Mouse (Mus musculus) neural tube, embryonic 15.5 days (tissue): ENCODE data around the gene Mctp1. TPM values are rescaled to one million over a fixed set of nuclear protein-coding genes. Genes with fewer than 3 reads are reported as not detected.

Experiments used
- ATAC-seq: fragments of 200-750 bp; cut with Nextera tagmentation; 2 replicates; pipeline ENCODE4 v1.8.0; 2017; ENCODE audit warnings: mild to moderate bottlenecking, moderate TSS enrichment, moderate library complexity; ENCODE audit not compliant: low FRiP score
- H3K27ac ChIP-seq: fragments of 300-500 bp; sonication (generic); replicated peaks from 2 replicates; pipeline ENCODE4 v1.5.1; 2015; ENCODE audit warnings: mild to moderate bottlenecking, inconsistent platforms
- H3K27me3 ChIP-seq: fragments of 300-500 bp; sonication (generic); replicated peaks from 2 replicates; pipeline ENCODE4 v1.6.1; 2015; ENCODE audit warnings: inconsistent platforms
- H3K36me3 ChIP-seq: fragments of 300-500 bp; sonication (generic); 2 replicates; pipeline ENCODE4 v1.6.1; 2015; ENCODE audit warnings: inconsistent platforms
- H3K4me1 ChIP-seq: fragments of 300-500 bp; sonication (generic); 2 replicates; pipeline ENCODE4 v1.6.1; 2015; ENCODE audit warnings: inconsistent platforms
- H3K4me2 ChIP-seq: fragments of 300-500 bp; sonication (generic); 2 replicates; pipeline ENCODE4 v1.6.1; 2015; ENCODE audit warnings: inconsistent platforms, mild to moderate bottlenecking, moderate library complexity
- H3K4me3 ChIP-seq: fragments of 300-500 bp; sonication (generic); replicated peaks from 2 replicates; pipeline ENCODE4 v1.5.1; 2015; ENCODE audit warnings: mild to moderate bottlenecking, inconsistent platforms
- H3K9ac ChIP-seq: fragments of 300-500 bp; sonication (generic); replicated peaks from 2 replicates; pipeline ENCODE4 v1.6.1; 2015; ENCODE audit warnings: mild to moderate bottlenecking, inconsistent platforms
- H3K9me3 ChIP-seq: fragments of 300-500 bp; sonication (generic); replicated peaks from 2 replicates; pipeline ENCODE4 v1.6.1; 2016; ENCODE audit warnings: inconsistent platforms
- WGBS: fragments of 180-500 bp; shearing (Covaris S2); methylation state at CpG from one replicate; pipeline ENCODE4 v1.1.7; 2015; ENCODE audit warnings: mixed read lengths; 5-methylcytosine and 5-hydroxymethylcytosine counted together
- polyA plus RNA-seq: library from polyadenylated mRNA; unstranded; fragments of >200 nt; fragmentation: Nextera tagmentation; extraction: Ambion mirVana; gene quantifications from 2 replicates; pipeline ENCODE4 v1.2.1, GENCODE M21; 2015

Gene Mctp1
- polyA plus RNA-seq, 1 experiment from 2014 or later, result 2.0 TPM

DNA sequence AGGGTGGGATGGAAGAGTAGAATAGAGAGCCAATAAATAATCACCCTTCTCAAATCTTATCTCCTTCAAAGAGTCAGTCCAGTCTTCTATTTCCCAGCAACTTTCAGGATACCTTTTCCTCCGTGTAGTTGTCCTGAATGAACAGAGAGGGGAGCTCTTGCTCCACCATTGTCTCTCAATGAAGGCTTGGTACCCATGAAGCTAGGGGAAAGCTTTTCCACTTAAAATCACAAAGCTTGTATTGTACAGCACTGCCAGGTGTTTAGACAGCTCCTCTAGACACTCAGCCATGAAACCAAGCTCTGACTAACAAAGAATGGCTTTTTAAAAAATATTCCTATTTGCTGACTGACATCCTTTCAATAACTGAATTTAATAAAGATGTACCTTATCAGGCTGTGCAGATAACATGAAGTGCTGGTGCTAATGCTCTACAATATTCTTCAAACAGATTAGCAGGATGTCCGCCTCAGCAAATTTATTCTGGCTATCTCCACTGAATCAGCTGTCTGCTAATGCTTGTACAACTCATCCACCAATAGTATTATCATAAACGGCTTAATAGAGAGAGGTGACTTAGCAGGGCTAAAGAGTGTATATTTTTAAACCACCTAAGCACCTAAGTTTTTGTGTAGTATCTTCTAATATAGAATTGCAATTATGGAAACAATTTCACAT, 417.9 kb downstream of the Mctp1 start:
- H3K9ac ChIP-seq, result no peak overlapping the region
- H3K4me1 ChIP-seq, result no peaks in the 10 kb centered on the region
- H3K27me3 ChIP-seq, result no peaks in the 10 kb centered on the region
- H3K36me3 ChIP-seq, result no peaks in the 10 kb centered on the region
- ATAC-seq, result peak; percentile 87
- no peaks in the 10 kb centered on the region for H3K9me3 ChIP-seq
- H3K4me2 ChIP-seq, result no peak overlapping the region
- WGBS, result 43% methylated on average over 3 of the region's 3 CpGs
- no peak overlapping the region for H3K27ac ChIP-seq
- no peak overlapping the region for H3K4me3 ChIP-seq

DNA sequence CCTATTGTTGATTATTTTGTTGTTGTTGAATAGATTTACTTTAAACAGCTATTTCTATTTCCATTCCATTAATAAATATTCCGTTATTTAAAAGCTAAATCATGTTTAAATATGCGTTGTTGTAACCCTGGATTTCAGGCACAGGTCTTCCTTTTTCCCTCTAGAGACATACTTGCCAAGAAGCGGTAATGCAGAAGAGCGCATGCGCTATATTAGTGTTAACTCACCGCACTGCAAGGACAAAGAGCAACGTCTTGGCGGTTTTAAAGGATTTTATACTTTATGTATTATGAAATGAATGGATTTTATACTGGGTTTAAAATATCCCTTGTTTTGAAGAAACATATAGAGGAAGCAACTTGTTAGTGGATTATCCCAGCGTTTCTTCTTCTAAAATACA, 418.6 kb downstream of the Mctp1 start:
- H3K36me3 ChIP-seq, result no peaks in the 10 kb centered on the region
- no peak overlapping the region for H3K4me2 ChIP-seq
- no peaks in the 10 kb centered on the region for H3K27me3 ChIP-seq
- ATAC-seq, result no peak
- no peak overlapping the region for H3K9ac ChIP-seq
- H3K27ac ChIP-seq, result no peak overlapping the region
- 83% methylated on average over 9 of the region's 9 CpGs for WGBS
- H3K4me3 ChIP-seq, result no peak overlapping the region
- no peaks in the 10 kb centered on the region for H3K9me3 ChIP-seq
- H3K4me1 ChIP-seq, result no peaks in the 10 kb centered on the region

DNA sequence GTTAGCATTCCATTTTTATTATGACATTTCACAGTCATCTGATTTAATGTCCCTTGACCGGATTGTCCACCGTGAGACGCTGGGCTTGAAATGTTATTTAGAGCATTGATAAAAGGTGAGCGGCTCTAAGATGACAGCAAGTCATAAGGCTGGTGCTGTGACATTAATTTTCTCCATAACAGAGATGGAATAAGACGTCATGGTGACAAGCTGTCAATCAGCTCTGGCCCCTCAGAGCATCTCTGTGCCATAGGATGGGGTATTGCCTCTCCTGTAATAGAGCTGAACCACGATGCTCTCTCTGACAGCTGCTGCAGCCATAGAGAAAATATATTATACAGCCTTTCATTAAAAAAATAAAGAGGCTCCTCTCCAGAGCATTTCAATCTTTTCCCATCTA, 419.5 kb downstream of the Mctp1 start:
- Histone ChIP-seq H3K4me3 (no peak overlapping the region), H3K9me3 (no peaks in the 10 kb centered on the region), H3K27me3 (no peaks in the 10 kb centered on the region), H3K4me1 (no peaks in the 10 kb centered on the region), H3K36me3 (no peaks in the 10 kb centered on the region), H3K27ac (no peak overlapping the region), H3K9ac (no peak overlapping the region), H3K4me2 (no peak overlapping the region)
- WGBS, result 60% methylated on average over 6 of the region's 6 CpGs
- ATAC-seq, result no peak

DNA sequence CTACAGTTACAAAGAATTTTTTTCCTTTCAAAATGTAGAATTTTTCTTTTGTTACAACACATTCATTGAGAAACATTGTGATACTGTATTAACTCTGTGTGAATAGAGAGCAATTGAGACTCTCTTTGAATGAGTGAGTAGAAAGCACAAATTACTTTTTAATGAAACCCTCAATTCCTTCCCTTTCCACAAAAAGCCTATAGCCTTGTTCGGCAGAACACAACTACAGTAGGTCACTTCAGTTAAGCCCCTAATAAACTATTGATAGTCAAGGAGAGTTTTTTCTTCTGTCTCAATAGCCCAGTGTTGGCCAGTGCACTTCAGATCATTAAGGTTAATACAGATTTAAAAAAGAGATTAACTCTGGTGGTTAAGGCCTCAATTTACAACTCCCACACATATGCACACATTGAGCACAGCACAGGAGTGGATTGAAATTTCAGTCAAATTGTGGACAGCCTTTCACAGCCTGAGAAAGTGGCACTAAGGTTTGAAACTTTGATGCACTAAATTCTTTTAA, 424.6 kb downstream of the Mctp1 start:
- H3K4me2 ChIP-seq, result no peak overlapping the region
- no peak overlapping the region for H3K27ac ChIP-seq
- H3K9ac ChIP-seq, result no peak overlapping the region
- no peaks in the 10 kb centered on the region for H3K9me3 ChIP-seq
- H3K36me3 ChIP-seq, result no peaks in the 10 kb centered on the region
- peaks cover 5% of the 10 kb centered on the region; the same call in 1 of the 2 replicates for H3K4me1 ChIP-seq
- H3K4me3 ChIP-seq, result no peak overlapping the region
- H3K27me3 ChIP-seq, result no peaks in the 10 kb centered on the region
- WGBS, result 38% methylated on average over 1 of the region's 1 CpGs
- ATAC-seq, result no peak

DNA sequence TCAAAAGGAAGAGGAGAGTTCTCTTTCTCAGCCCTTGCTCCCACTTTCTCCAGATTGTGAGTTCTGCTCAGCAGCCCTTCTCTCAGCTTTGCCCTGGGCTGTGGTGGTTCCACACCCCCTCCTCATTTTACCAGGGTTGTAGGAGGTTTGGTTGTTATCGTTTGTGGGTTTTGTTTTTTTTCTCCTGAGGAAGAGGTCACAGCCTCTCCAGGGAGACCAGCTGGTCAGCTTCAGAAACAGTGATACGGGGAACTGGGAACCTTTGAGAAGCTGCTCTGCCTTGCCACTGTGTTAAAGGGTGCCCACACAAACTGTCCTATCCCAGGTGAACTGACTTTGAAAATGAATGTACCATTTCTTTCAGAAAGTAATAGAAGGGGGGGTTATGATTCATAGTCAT, 425.5 kb downstream of the Mctp1 start:
- ATAC-seq, result no peak
- Histone ChIP-seq H3K4me1 (peaks cover 5% of the 10 kb centered on the region; the same call in 1 of the 2 replicates), H3K27me3 (no peaks in the 10 kb centered on the region), H3K27ac (no peak overlapping the region), H3K9me3 (no peaks in the 10 kb centered on the region), H3K36me3 (no peaks in the 10 kb centered on the region), H3K4me2 (no peak overlapping the region), H3K9ac (no peak overlapping the region), H3K4me3 (no peak overlapping the region)
- WGBS, result 5% methylated on average over 2 of the region's 2 CpGs

DNA sequence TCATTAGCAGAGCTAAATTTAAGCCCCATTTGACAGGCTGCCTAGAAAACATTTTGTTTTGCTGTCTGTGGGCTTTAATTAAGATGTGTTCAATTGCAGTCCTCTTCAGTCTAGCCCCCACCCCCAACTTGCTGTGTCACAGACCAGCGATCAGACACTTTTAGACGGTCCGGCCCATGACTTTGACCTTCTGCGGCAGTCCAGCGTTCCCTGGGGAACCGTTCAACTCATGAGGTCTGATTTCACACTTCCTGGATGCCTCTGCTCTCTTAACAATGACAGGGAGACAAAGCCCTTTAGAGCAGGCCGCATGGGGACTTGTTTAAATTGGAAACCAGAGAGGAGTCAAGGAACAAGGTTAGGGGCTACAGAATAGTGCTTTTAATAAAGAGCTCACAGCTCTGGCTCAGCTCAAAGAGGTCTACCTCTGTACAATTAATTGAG, 426.2 kb downstream of the Mctp1 start:
- ATAC-seq, result peak; percentile 76
- Histone ChIP-seq H3K27ac (no peak overlapping the region), H3K9me3 (no peaks in the 10 kb centered on the region), H3K4me3 (no peak overlapping the region), H3K9ac (no peak overlapping the region), H3K4me2 (peak overlapping the region; percentile 22; the same call in 1 of the 2 replicates), H3K36me3 (no peaks in the 10 kb centered on the region), H3K27me3 (no peaks in the 10 kb centered on the region), H3K4me1 (peaks cover 5% of the 10 kb centered on the region; the same call in 1 of the 2 replicates)
- WGBS, result 7% methylated on average over 7 of the region's 7 CpGs

DNA sequence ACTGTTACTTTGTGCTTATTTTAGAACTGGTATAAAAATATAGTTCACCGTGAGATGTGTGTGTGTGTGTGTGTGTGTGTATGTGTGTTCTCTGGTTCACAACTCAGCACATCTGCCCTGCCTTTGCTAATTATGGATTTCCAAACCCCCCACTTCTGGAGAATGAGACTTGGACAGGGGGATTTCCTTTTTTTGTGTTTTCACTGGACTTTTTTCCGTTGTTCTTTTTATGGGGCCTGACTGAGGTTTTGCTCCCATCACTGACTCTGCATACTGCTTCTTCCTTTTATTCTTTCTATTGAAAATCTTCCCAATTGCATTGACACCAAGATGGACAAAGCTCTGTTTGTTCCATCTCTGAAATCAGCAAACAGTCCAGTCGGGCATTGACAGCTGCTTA, 438.7 kb downstream of the Mctp1 start:
- Histone ChIP-seq H3K9me3 (no peaks in the 10 kb centered on the region), H3K27me3 (no peaks in the 10 kb centered on the region), H3K4me1 (no peaks in the 10 kb centered on the region), H3K36me3 (no peaks in the 10 kb centered on the region), H3K4me3 (no peak overlapping the region), H3K27ac (no peak overlapping the region), H3K4me2 (no peak overlapping the region), H3K9ac (no peak overlapping the region)
- WGBS, result 51% methylated on average over 3 of the region's 3 CpGs
- ATAC-seq, result no peak

DNA sequence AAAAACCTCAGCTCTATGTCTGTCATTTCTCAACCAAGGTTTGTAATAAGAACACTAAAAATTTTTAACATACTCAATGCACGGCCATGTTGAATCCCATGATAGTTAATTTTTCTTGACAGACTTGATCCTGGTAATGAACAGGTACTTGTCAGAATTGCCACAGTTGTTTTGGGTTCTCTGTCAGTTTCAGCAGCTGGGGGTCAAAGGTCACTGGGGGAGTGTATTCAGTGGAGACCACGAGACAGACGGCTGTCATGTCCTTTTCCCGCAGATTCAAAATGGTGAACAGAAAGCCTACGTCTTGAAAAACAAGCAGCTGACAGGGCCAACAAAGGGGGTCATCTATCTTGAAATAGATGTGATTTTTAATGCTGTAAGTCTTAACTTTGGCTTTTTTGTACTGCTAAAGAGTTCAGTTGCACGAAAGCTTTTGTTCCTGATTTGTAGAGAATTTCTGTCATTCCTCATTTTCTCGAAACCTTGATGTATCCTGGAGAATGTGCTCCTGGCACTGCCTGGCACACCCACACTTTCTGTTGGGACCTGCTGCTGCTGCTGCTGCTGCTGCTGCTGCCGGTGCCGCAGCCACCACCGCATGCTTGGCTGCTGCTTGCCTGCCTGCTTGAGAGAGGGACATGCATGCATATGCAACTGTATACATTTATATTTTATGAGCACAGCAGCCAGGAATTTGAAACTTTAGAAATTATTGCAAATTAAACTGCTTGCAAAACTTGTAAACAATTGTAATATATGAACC, 440.8 kb downstream of the Mctp1 start:
- no peaks in the 10 kb centered on the region for H3K27me3 ChIP-seq
- WGBS, result 25% methylated on average over 10 of the region's 10 CpGs
- H3K4me2 ChIP-seq, result no peak overlapping the region
- no peak overlapping the region for H3K9ac ChIP-seq
- no peaks in the 10 kb centered on the region for H3K9me3 ChIP-seq
- no peaks in the 10 kb centered on the region for H3K4me1 ChIP-seq
- no peaks in the 10 kb centered on the region for H3K36me3 ChIP-seq
- H3K27ac ChIP-seq, result no peak overlapping the region
- H3K4me3 ChIP-seq, result no peak overlapping the region
- ATAC-seq, result no peak

DNA sequence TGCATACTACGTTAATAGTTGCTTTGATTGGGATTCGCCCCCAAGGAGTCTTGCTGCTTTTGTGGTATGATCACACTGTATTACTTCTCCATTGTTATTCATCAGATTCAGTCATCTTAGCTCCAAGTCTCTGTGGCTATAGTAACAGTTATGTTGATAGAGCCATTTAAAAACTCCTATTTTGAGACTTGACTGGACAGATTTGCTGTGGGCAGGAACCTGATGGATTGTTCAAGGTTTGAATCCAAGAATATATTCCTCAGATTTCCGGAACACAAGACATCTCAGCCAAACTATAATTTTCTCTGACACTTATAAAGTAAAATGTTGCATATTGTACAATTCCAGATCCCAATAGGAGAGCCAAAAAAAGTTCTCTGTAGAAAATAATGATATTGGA, 443.4 kb downstream of the Mctp1 start:
- no peak overlapping the region for H3K4me3 ChIP-seq
- H3K4me1 ChIP-seq, result no peaks in the 10 kb centered on the region
- no peak for ATAC-seq
- no peaks in the 10 kb centered on the region for H3K9me3 ChIP-seq
- H3K27ac ChIP-seq, result no peak overlapping the region
- no peak overlapping the region for H3K9ac ChIP-seq
- H3K27me3 ChIP-seq, result no peaks in the 10 kb centered on the region
- H3K4me2 ChIP-seq, result no peak overlapping the region
- WGBS, result 76% methylated on average over 3 of the region's 3 CpGs
- no peaks in the 10 kb centered on the region for H3K36me3 ChIP-seq

DNA sequence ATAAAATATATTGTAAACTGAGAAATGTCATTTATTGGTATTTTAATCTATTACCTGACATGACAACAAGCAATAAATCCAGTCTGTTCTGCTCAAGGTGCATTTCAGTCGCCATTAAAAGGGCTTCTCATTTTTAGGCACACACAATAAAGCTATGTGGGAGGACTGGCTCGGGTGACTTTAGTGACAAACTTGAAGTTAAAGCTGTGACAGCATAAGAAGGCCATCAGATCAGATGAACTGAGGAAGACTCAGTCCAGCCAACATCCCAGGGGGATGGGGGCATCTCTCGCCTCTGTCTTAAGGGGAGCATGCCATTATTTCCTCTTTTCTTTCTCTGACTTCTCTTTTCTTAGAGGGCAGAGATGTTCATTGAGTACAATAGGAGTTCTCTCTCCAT, 453.7 kb downstream of the Mctp1 start:
- Histone ChIP-seq H3K9me3 (no peaks in the 10 kb centered on the region), H3K4me2 (no peak overlapping the region), H3K4me1 (no peaks in the 10 kb centered on the region), H3K27ac (no peak overlapping the region), H3K27me3 (no peaks in the 10 kb centered on the region), H3K4me3 (no peak overlapping the region), H3K9ac (no peak overlapping the region), H3K36me3 (no peaks in the 10 kb centered on the region)
- ATAC-seq, result no peak
- 69% methylated on average over 3 of the region's 3 CpGs for WGBS

DNA sequence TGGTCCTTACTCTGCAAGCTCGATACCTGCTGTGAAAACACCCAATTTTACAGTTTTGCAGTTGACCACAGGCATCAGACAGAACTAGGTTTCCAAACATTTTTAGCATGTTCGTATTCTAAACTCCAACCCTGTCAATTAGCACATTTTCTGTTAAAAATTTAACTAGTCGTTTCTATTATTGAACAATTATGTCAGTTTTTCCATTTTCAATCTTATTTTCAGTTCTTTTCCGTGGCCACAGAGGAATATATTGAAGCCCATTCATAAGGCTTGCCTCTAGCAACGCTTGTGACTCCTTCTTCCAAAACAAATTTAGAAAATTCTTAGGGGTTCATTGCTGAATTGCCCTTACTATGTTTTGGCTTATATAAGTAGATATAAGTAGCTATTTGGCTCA, 456.4 kb downstream of the Mctp1 start:
- Histone ChIP-seq H3K4me2 (no peak overlapping the region), H3K4me1 (no peaks in the 10 kb centered on the region), H3K27me3 (no peaks in the 10 kb centered on the region), H3K9ac (no peak overlapping the region), H3K9me3 (no peaks in the 10 kb centered on the region), H3K27ac (no peak overlapping the region), H3K4me3 (no peak overlapping the region), H3K36me3 (no peaks in the 10 kb centered on the region)
- no peak for ATAC-seq
- WGBS, result 77% methylated on average over 5 of the region's 5 CpGs

DNA sequence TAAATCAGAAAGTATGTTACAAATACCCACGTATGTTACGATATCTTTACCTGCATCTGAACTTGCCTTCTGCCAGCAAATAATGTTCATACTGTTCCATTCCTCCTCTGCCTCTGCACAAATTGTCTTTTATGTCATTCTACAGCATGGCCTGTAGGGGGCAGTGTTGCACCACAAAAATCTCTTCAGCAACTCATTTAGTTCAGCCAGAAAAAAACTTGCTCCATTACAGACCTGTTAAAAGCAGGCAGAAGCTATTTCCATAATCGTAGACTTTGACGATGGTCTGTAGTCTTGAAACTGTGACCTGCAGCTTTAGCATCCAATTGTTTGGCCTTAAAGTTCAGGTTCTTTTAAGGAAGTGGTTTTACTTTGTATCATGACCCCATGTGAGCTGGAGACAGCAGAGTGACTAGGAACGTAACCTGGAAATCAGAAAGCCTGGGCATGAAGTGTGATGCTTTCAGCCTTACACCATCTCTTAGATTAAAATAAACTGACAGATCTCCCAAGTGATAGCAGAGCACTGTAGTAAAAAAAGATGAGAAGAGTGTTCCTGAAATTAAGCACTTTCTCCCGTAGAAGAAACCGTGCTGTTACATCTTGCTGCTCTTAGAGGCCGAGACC, 460.4 kb downstream of the Mctp1 start:
- H3K9ac ChIP-seq, result no peak overlapping the region
- H3K4me2 ChIP-seq, result no peak overlapping the region
- no peaks in the 10 kb centered on the region for H3K9me3 ChIP-seq
- H3K4me1 ChIP-seq, result no peaks in the 10 kb centered on the region
- no peak overlapping the region for H3K27ac ChIP-seq
- 51% methylated on average over 8 of the region's 8 CpGs for WGBS
- H3K36me3 ChIP-seq, result no peaks in the 10 kb centered on the region
- peak; percentile 55 for ATAC-seq
- no peaks in the 10 kb centered on the region for H3K27me3 ChIP-seq
- no peak overlapping the region for H3K4me3 ChIP-seq
